Mouse (Mus musculus) stomach, postnatal 0 days (tissue): ENCODE measurements around the gene Zfhx3.

ENCODE experiments used
- CTCF ChIP-seq: IDR thresholded peaks from 2 replicates; pipeline ENCODE4 v1.5.1; 2016; ENCODE audit warnings: antibody characterized with exemption, low read depth, mild to moderate bottlenecking, moderate library complexity
- EP300 ChIP-seq: optimal IDR thresholded peaks from 2 replicates; pipeline ENCODE3; 2016; ENCODE audit warnings: antibody characterized with exemption

DNA sequence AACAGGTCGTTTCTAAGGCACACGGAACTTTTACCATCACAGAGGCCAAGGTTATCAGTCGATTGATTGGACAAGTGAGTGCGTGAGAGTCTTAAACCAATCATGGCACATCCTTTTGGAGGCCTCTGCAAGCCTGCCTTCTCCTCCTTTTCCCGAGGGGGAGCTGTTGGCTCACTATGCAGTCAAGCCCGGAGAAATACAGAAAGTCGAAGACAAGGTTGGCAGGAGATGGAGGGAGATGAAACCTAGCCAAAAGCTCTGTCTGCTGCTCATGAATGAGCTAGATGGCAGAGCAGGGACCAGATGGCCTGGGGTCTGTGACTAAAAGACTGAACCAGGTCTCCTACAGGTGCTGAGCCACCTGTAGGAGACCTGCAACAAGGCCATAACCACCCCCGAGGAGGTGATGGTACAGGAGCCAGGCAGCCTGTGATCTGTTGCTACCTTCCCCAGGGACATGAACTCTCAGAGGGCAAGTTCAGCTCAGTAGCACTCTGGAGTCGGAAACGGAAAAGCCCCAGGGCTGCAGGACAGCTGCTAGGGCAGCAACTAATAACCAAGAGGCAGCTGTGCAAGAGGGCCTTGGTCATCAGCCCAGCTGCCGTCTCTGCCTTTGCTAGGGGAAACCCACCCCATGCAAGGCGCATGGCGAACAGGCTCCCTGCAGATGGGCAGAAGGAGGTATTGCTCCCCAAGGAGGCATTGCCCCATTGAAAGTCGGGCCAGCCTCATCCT, 848.3 kb downstream of the Zfhx3 start:
- peak; percentile 87 for TF ChIP-seq CTCF
- TF ChIP-seq EP300 = no peak
